ENCODE assay signal across 18 mouse cellular contexts in the genomic region with DNA sequence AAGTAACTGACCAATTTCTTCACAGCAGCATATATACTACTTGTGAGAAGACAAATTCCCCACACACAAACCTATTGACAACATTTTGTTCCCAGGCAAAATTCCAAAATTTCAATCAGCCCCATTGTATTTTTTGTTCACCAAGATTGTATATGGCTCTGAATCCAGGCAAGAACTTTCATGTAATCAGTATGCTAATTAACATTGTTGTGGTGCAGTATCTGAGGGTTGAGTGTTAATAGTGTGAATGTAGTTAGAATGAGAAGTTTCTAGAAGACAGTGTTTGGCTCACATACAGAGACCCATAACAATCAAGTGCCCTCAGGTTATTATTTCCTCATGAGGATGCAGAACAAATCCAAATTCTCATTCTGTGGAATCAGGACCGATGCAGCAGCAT.
"Had no signal": no experiment of that assay in that cellular context is flagged by ENCODE, and none has a peak within 500 bp of the region (broad histone marks: within the 10 kb centered on the region; RNA-seq: fewer than 3 reads in every experiment).

No protein-coding gene starts in this region.

- DNase-seq: lung, embryonic 14.5 days; lung, postnatal 10 days; lung, postnatal 4 days; midbrain, embryonic 14.5 days; retina, postnatal 1 day; right cerebral cortex, adult 18-20 months; right cerebral cortex, postnatal 25 days; right cerebral cortex, postnatal 4 days; spleen, adult 18-20 months; thymus, adult 18-20 months; thymus, postnatal 14 days; thymus, postnatal 36 days had no signal

- ATAC-seq: midbrain, embryonic 16.5 days had no signal

- H3K9ac ChIP-seq: lung, embryonic 14.5 days; midbrain, embryonic 12.5 days; neural tube, embryonic 13.5 days; neural tube, embryonic 15.5 days had no signal

- H3K9me3 ChIP-seq: midbrain, embryonic 10.5 days; midbrain, embryonic 12.5 days; neural tube, embryonic 13.5 days; neural tube, embryonic 15.5 days had no signal

- H3K4me2 ChIP-seq: lung, embryonic 14.5 days; midbrain, embryonic 12.5 days; neural tube, embryonic 13.5 days; neural tube, embryonic 15.5 days had no signal

- H3K27me3 ChIP-seq: midbrain, embryonic 12.5 days; neural tube, embryonic 13.5 days; neural tube, embryonic 15.5 days had no signal

- H3K4me3 ChIP-seq: midbrain, embryonic 10.5 days; midbrain, embryonic 12.5 days; myocyte; neural tube, embryonic 13.5 days; neural tube, embryonic 15.5 days had no signal

- H3K36me3 ChIP-seq: midbrain, embryonic 10.5 days; midbrain, embryonic 12.5 days; neural tube, embryonic 13.5 days; neural tube, embryonic 15.5 days had no signal

- H3K27ac ChIP-seq: midbrain, embryonic 10.5 days; midbrain, embryonic 12.5 days; neural tube, embryonic 13.5 days; neural tube, embryonic 15.5 days had no signal

- H3K4me1 ChIP-seq: midbrain, embryonic 10.5 days; midbrain, embryonic 12.5 days; neural tube, embryonic 13.5 days; neural tube, embryonic 15.5 days had no signal
